Mouse (Mus musculus): ENCODE results near the gene Dmrtc1b.

- no peak for TF ChIP-seq CTCF (IDR thresholded peaks at IDR 0.05; ENCODE audit: control insufficient read depth, insufficient read depth, insufficient replicate concordance, low read depth, low read length)
- no peak for TF ChIP-seq POLR2A (IDR thresholded peaks at IDR 0.05; ENCODE audit: control insufficient read depth, low read depth, low read length)
These were observed 41.0 kb upstream of the Dmrtc1b start for GRCm38 (mm10) chrX:102666641-102667040.

All from testis, adult 2 months (tissue).